Mouse (Mus musculus) frontal cortex, postnatal 10 days (tissue): ENCODE measurements around the gene Clybl.

Source experiments
- DNase-seq, 2 experiments: peaks; one replicate each; pipeline ENCODE4 v3.0.0; 2022; ENCODE audit warnings: low spot score in 2 of 2, mixed read lengths in 1 of 2

The Clybl gene

DNA sequence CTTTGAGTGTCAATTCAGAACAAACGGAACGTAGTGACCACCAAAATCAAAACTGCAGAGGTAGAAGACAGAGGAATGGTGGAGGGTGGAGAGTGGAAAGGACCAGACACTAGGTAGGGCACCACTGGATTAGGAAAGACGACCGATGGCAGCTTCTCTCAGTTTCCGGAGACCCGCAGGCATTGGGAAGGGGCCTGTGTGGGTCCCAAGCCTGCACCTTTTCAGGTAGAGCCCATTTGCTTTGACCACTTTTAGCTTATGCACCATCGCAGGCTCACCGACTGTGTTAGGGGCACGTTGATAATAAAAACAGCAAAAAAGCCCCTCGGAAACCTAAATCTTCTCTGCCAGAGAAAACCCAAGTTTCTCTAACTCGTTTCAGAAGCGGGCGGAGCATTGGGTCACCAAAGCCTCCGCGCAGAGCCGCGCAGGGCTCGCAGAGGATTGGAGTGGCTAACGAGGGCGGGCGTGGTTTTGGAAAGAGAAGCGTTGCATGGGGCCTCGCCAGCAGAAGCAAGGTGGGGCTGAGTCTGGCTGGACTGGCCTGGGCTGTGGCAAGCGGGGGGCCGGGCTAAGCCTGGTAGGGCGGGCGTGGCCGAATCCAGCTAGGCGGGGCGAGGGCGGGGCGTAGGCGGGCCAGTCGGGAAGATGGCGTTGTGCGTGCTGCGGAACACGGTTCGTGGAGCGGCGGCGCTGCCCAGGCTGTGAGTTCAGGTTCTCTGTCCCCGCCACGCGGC lies at the start of gene Clybl:
Gene Clybl (plus strand): TSS at position 627 of the 737 bp plus-strand sequence.
- peak; percentile 84 to 90 for DNase-seq

DNA sequence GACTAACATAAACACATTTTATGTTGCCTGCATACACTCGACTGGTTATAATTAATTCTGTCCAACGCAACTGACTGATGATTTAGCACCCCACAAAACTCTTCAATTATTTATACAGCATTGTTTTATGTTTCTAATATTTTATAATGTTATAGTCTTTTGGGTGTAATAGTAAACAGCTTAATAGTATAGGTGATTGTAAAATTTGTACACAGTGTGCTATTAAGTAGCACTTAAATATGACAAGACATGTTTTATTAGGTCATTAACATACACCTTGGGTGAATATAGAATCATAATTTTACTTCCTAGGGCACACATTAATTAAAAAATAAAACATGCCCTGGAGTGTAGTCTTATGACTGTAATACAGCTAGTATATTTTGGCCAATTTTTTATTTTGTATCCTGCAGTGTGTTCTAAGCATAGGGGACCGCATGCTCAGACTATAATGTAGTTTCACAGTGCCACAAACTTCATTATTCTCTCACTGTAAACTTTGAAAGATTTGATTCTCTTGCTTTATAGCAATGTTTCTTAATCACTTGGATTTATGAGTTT lies 45.1 kb upstream of the Clybl start:
- DNase-seq = no peak

DNA sequence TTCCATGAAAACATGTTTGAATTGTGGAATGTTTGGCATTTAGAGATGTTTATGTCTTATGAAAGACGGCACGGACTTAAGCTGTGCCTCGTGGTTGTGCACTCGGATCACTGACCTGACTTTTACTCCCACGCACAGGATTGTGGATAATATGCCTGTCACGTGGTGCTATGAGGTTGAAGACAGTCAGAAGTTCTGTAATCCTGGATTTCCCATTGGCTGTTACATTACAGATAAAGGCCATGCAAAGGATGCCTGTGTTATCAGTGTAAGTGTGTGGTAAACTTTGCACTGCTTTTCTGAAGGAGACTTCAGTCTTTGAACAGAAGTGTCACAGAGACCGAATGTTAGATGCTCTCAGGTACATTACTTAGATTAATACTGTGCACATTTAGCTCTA lies 44.3 kb upstream of the Clybl start:
- no peak for DNase-seq

DNA sequence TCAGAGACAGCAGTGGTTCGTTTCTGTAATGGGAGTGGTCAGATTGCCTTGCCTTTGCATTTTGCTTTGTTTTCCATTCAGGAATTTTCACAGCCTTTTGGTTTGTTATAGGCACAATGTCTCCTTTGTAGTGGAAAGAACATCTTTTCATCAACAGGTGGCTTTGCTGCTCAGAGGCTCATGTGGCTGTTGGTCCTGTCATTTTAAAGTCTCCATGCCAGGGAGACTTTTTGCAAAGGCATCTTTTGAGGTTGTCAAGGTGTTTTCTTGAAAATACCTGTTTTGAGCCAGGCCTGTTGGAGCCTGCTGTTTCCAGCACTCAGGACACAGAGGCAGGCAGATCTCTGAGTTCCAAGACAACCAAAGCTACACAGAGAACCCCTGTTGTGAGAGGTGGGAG lies 41.4 kb upstream of the Clybl start:
- DNase-seq = no peak

DNA sequence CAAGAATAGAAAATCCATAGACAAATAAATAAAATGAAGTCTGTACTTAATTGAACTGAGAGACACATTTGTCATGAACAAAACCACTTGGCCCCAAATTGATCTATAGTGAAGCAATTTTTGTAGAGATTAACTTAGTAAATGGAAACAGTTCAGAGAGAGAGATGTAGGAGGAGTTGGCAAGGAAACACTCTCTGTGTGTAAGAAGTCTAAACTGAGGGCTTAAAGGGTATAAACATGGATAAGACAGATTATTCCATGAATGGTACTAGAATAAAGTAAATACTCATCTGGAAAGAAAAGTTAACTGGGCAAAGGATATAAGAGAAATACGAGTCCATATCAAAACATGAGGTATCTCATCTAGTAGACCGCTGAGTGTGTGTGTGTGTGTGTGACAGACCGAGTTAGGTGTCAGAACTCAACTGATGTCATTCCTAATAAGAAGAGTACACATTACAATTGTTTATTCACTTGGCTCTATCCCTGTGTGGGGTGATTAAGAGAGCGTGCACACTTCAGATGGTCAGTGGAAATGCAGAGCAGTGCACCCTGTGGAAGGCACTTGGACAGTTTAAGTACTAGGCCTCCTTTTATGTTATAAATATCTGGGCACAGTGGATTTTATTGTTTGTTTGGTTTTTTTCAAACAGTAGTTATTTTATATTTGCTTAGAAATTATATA lies 37.8 kb upstream of the Clybl start:
- DNase-seq = no peak

DNA sequence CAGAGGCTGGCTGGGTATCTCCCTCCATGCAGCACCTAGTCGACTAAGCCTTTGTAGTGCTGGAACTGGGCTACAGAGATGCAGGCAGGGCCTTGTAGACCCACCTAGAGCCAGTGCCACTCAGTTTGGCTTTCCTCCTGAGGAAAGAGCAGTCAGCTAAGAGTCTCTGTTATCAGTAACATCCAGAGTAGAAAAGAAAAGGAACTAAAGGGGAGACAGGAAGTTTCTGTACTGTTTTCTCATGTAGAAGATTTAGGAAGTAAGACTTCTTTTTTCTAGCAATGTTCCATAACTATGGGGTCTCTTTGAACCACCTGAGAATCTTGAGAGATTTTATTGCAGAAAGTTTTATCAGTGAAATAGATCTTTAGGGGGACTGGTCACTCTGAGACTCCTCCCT lies 36.1 kb upstream of the Clybl start:
- no peak for DNase-seq

DNA sequence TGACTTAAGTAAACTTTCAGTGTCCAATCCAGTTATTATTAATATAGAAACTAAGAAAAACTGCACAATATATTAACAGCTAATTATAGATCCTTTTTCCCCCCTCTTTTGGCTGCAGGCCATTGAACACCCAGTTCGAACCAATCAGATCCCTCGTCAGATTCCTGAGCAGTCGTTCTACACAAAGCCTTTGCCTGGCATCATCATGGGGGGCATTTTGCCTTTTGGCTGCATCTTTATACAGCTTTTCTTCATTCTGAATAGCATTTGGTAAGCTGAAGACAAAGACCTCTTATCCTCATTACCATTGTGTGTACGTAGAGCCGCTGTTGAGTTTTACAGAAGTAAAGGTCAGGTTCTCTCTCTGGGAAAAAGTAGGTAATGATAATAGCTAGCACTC lies 30.9 kb upstream of the Clybl start:
- no peak for DNase-seq

DNA sequence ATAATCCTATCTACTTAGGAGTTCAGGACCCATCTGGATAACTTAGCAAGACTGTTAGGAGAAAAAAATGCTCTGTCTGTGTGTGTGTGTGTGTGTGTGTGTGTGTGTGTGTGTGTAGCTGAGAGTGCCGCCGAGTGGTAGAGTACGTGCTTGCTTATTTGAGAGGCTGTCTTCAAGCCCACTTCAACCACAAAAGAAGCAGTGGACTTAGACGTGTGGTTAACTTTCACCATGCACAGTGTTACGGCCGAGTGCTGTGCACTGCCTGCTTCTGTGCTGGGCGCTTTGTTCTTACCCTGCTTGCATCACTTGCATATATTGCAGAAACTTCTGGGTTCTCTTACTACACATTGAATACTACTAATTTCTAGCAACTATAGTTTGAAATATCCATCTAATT lies 23.8 kb upstream of the Clybl start:
- no peak for DNase-seq

DNA sequence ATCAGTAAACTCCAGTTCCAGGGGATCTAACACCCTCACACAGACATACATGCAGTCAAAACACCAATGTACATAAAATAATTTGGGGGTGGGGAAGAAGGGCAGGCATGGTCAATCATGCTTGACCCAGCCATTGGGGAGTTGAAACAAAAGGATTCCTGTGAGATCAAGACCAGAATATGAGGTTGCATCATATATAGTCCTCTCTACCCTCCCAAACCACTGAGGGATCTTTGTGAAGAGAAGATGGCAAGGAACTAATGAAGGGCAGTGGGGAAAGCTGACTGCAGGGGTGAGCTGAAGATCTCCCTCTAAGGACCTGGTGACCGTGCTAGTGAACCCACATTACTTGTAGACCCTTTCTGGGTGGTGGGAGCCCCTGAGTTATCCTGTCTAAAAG lies 20.6 kb upstream of the Clybl start:
- DNase-seq = no peak

DNA sequence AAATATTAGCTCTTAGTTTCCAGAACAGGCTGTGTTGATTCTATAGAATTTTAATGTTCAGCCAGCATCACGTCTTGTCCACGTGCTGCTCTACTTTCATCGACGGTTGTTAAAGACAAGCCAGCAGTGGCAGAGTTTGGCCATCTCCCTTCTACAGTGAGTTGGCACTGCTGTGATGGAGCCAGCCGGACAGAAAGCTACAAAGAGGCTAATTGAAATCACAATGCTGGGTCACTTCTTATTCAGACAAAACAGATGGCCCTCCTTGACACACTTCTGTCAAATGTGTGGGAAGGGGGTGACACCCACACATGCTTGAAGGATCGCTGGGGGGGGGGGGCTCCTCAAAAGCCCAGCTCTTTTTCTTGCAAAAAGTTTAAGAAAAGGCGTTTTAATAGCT lies 12.6 kb upstream of the Clybl start:
- no peak for DNase-seq

DNA sequence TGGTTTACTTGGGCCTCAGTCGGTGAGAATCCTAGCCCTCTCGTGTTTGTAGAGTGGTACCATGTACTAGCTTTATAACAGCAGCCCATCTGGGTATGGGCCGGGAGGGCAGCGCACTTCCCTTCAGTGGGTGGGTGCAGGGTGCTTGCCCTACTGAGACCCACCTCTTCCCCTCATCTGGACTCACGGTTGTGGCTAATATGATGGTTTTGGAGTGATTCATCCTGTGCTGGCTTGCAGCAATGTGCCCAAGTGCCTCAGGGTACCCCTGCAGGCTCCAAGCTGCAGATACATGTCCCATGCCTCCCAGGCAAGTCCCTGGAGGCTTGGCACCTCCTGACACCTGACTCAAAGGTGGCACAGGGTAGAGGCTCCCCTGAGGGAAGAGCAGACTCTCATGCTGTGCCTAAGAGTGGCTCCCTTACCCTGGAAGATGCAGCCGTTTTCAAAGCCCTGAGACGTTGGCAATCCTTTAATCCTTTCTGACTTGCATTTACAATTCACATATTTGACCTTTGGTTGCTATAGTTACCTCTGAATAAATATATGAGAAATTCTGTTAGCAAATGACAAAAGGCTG lies 11.2 kb upstream of the Clybl start:
- DNase-seq = no peak

DNA sequence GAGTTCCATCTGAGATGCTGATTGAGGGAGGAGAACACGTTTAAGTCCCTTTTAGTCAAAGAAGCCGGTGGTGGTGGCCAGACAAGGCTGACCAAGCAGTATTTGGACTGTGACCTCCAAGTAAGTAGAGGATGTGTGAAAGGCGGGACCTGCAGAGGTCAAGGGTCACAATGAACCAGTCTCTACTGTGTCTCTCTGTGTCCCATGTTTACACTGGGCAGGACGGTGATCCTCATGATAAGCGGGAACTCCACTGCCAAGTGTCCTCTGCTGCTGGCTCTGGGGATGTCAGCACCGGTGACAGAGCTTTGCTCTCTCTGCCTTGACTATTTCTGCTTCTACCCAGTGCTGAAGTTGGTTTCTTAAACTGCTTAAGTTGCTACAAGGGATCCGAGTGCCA lies 10.5 kb upstream of the Clybl start:
- DNase-seq = no peak

DNA sequence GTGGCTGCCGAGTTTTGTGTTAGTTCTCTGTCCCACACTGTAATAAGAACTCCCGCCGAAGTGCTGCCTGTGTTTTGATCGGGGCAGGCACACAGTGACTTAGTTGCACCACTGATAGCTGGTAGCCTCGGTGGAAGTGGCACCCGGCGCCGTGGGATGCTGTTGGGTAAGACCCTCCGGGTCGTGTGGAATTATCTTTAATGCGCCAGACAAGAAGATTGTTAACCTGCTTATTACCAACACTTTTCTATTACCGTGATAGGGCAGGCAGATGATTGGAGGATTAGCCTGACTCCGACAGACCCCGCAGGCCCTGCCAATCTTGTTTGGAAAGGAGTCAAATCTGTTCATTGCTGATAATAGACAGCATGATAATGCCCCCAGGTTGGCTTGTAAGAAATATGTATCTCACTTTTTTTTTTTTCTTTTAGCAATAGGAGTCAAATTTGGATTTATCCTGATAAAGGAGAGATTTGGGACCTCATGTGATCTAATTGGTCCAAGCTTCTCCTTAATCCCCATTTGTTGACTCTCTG lies 5.2 kb upstream of the Clybl start:
- DNase-seq = no peak

DNA sequence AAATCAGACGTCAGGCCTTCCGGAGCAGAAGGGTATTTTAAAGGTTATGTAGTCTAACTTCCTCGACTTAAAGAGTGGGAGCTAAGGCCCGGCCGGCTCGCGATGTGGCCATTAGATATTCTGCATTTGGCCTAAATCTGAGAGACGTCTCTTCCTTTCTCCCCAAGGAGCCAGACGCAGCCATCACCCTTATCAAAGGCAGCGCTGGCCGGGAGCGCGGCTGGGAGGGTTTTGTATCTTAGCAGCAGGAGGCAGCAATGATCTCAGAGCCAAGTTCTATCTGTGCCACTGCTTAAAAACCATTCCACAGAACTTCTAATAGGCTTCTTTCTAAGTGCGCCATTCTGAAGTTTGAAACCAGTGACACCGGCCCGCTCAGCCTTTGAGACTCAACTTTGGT lies 2.2 kb upstream of the Clybl start:
- DNase-seq = no peak

DNA sequence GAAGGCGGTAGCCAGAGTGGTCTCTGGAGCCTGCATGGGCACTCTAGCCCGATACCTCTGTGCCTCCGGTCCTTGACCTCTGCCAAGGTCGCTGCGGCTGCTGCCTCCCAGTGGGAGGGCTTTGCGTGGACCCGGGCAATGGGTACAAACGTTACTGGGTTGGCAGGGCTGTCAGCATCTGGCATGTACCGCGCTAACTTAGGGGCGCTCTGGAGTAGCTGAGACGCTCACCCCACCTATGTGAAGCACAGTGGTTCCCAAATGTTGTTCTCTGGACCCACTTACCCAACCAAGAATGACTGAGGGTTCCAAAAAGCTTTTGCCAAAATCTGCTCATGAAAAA lies 282 bp downstream of the Clybl start:
- no peak for DNase-seq

DNA sequence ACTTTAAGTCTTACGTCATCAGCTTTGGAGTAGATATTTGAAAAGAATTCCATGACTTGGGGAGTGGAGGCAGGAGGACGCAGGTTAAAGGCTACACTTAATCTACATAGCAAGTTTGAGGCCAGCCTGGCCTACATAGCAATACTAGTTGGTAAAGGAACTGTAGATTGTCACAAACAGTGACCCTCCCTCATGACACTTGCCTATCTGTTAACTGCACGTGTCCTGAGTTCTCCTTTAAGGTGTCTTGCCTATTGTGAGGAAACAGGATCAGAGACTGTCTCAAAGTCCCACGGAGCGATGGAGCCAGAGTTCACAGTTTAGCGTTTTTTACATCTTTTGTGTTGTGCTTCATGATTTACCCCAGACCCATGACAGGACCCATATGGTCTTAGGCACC lies 716 bp downstream of the Clybl start:
- no peak for DNase-seq

DNA sequence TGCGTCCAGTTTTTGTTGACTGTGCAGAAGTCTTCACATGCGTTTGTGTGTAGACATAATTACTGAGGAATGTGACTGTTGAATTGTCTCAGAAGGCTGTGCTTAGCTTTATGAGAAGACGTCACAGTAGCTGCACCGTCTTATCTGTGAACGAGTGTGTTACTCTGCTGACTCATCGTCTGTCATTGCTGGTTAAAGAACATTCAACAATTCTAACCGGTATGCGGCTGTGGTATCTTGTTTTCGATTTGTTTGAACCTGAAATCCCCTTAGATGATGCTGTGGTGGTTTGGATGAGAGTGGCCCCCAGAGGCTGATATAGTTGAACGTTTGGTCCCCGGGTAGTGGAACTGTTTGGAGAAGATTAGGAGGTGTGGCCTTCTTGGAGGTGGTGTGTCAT lies 2.5 kb downstream of the Clybl start:
- no peak for DNase-seq

DNA sequence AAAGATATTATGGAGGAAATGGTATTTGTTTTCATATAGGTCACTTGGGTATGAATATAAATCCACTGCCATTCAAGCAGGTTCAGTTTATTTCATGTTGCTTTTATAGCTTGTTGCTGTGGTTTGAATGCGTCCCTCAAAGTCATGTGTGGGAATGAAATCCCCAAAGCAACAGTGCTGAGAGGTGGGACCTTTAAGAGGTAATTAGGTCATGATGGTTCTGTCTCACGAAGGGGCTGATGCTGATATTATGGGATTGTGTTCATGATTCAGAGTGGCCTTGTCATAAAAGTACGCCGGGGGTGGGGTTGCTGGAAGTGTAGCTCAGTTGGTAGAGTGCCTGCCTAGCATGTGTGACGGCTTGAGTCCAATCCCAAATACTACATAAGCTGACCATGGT lies 6.7 kb downstream of the Clybl start:
- DNase-seq = no peak

DNA sequence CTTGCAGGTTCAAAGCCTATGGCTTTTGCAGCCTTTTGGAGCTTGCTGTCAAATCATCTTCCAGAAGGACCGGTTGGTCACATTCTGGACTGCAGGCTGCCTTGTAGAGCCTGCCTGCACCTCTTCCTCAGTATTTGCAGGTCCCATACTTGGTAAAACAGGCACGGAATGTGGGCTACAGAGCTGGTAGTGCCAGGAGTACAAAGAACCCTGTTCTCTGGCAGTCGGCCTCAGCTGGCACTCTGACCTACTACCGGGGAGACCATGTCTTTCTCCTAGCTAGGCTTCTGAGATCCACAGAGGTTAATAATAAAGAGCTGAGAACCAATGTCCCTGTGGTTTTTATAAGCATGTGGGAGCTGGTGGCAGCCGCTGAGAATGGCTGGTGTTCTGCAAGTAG lies 8.4 kb downstream of the Clybl start:
- no peak for DNase-seq

DNA sequence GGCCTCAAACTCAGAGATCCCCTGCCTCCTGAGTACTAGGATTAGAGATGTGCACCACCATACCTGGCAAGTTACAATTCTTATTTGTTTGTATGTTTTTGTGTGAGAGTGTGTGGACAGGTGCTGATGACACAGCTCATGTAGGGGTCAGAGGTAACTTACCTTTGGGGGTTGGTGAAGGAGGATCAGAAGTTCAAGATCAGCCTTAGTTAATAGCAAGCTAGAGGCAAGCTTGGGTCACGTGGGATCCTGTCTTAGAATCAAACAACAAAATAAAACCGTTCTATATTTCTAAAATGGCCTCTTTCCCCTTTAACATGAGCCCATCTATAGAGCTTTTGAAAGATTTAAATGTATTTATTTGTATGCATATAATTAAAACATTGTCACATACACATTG lies 9.0 kb downstream of the Clybl start:
- DNase-seq = no peak

DNA sequence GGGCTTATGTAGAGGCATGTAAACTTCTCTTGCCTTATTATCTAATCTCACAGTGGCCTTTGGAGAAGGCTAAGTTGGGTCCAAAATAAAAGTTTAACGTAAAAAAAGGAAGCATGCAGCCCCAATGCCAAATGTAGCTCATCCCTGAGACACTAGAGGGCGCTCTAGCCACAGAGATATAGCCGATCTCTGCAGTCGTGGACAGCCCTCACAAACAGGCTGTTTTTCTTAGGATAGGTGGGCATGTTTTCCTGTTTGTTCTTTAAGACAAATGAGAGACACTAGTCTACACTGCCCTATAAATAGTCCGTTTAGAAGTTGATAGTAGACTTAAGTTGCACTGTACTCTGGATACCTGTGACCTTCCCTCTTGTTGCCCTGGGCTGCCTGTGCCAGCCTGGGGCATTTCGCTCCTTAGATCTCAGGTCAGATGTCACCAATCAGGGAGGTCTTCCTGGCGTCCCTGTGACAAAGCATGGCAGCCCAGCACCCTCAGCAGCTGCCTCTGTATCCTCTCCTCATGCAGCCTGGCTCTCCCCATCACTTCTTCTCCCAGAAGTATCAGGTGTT lies 9.5 kb downstream of the Clybl start:
- DNase-seq = peak in 1 of 2 experiments; percentile 47

DNA sequence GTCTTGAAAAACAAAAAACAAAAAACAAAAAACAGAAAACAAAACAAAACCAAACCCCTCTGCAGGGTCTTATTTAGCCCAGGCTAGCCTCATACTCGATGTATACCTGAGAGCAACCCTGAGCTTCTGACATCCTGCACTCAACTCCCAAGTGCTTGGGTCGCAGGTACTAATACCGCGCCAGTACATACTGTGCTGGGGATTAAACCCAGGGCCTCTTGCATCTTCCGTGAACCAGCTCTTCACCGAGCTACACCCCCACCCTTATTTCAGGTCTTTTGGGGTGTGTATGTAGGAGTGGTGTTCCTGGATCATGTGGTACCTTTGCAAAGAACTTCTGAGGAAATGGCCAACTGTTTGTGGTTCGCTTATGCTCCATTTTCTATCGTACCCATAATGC lies 13.1 kb downstream of the Clybl start:
- no peak for DNase-seq

DNA sequence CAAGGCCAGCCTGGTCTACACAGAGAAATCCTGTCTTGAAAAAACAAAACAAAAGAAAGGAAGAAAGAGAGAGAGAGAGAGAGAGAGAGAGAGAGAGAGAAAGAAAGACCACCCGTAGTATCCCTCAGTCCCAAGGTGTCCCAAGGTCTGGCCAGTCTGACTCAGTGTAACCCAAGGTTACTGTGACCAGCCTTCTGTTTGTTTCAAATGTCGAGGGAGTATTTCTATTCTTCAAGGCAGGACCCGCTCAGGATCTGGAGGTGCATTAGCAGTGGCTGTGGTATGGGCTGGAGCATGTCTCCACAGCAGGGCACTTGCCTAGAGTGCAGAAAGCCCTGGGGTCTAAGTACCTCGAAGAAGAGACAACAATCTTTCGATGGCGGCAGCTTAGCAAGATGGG lies 15.3 kb downstream of the Clybl start:
- DNase-seq = no peak
